Mouse (Mus musculus): ENCODE data around the gene Uba5. TPM values are rescaled to one million over a fixed set of nuclear protein-coding genes. Genes with fewer than 3 reads are reported as not detected.

Gene Uba5
- polyA plus RNA-seq, 1 experiment from 2014 or later: 49.6 TPM

DNA sequence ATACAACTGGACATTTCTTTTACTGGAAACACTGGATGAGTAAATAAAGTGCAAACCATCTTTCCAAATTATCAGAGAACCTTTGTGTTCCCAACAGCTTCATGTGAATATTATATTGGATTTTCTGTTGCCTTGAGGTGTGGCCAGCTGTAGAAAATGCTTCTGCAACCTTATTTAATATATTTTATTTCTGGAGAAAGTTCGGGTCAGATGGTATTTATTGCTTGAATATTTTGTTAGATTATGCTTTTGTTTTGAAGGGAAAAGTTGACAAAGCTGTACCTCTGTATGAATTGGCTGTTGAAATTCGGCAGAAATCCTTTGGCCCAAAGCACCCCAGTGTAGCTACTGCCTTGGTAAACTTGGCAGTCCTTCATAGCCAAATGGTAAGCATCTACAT, 22.6 kb downstream of the Uba5 start, which contains the start of gene Gm28305:
Gene Gm28305, plus strand, starts transcription at position 301 of the 400 bp plus-strand sequence.
- H3K9me3 ChIP-seq: no peaks in the 10 kb centered on the region
- no peaks in the 10 kb centered on the region for H3K27me3 ChIP-seq (ENCODE audit: insufficient read depth, poor library complexity, severe bottlenecking)
- no peak within 1 kb of the TSS for H3K27ac ChIP-seq
- H3K4me1 ChIP-seq: 0 out of 2 replicates have a peak, but pooled peaks cover 6% of the 10 kb centered on the region
- H3K36me3 ChIP-seq: peaks cover 21% of the 10 kb centered on the region
- WGBS: 64% methylated on average over 2 of the region's 2 CpGs
- DNase-seq (ENCODE audit: low spot score): peak; percentile 3
- H3K4me3 ChIP-seq: no peak within 1 kb of the TSS

DNA sequence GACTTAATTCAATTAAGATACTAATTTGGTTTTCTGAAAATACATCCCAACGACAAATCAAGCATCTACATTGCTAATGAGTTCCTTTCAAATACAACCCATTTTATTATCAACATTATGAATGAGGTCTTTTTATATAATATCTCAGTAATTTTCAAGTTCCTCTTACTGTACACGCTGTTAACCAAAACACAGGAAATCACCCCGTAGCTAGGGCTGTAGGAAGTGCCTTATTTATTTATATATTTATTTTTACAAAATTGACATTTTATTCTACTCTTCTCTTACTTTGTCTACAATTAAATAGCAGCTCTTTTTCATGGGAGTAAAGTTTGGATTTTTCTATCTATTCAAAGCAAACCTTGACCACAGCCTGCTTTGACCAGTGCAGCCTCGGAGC, 23.2 kb downstream of the Uba5 start:
- no peak for DNase-seq (ENCODE audit: low spot score)
- H3K9me3 ChIP-seq: no peaks in the 10 kb centered on the region
- 88% methylated on average over 4 of the region's 4 CpGs for WGBS
- H3K4me1 ChIP-seq: 0 out of 2 replicates have a peak, but pooled peaks cover 6% of the 10 kb centered on the region
- no peak overlapping the region for H3K4me3 ChIP-seq
- no peak overlapping the region for H3K27ac ChIP-seq
- H3K36me3 ChIP-seq: peaks cover 21% of the 10 kb centered on the region
- H3K27me3 ChIP-seq (ENCODE audit: insufficient read depth, poor library complexity, severe bottlenecking): no peaks in the 10 kb centered on the region

DNA sequence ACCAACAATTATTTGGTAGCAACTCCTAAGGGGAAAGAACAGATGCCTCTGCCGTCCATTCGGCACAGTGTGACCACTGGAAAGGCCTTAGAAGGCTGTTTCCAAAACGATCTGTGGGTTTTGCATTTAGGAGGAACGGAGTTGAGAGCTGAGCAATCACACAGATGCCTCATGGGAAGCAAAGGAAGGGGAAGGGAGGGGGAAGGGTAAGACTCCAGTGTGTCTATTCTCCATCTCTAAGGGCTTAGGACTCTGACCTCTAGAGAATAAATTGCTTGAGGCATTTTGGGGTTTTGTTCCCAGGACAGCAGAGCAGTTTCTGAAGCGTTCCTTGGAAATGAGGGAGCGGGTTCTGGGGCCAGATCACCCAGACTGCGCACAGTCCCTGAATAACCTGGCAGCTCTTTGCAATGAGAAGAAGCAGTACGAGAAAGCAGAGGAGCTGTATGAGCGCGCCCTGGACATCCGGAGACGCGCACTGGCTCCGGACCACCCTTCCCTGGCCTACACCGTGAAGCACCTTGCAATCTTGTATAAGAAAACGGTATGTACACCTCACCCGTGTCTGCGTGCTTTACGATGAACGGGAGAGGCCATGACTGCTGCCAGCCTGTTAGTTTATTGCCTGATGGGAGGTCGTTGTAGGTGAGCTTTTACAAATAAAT, 23.8 kb downstream of the Uba5 start:
- Histone ChIP-seq H3K27me3 (ENCODE audit: insufficient read depth, poor library complexity, severe bottlenecking) (no peaks in the 10 kb centered on the region), H3K4me3 (no peak overlapping the region), H3K4me1 (0 out of 2 replicates have a peak, but pooled peaks cover 6% of the 10 kb centered on the region), H3K9me3 (no peaks in the 10 kb centered on the region), H3K36me3 (peaks cover 21% of the 10 kb centered on the region), H3K27ac (no peak overlapping the region)
- 91% methylated on average over 21 of the region's 21 CpGs for WGBS
- DNase-seq (ENCODE audit: low spot score): peak; percentile 65

GRCm38 (mm10) chr9:104038266-104038665, 24.7 kb downstream of the Uba5 start:
- 85% methylated on average over 13 of the region's 13 CpGs for WGBS
- Histone ChIP-seq H3K27ac (no peak overlapping the region), H3K9me3 (no peaks in the 10 kb centered on the region)

GRCm38 (mm10) chr9:104035261-104036015, 27.5 kb downstream of the Uba5 start:
- H3K9me3 ChIP-seq: no peaks in the 10 kb centered on the region
- H3K27ac ChIP-seq: no peak overlapping the region
- 49% methylated on average over 24 of the region's 24 CpGs for WGBS
- peak; percentile 87 for DNase-seq (ENCODE audit: low spot score)
- H3K4me3 ChIP-seq: no peak overlapping the region
- peaks cover 32% of the 10 kb centered on the region for H3K36me3 ChIP-seq
- H3K27me3 ChIP-seq (ENCODE audit: insufficient read depth, poor library complexity, severe bottlenecking): no peaks in the 10 kb centered on the region
- 0 out of 2 replicates have a peak, but pooled peaks cover 6% of the 10 kb centered on the region for H3K4me1 ChIP-seq

More at GRCm38 (mm10) chr9:104038266-104038665, 24.7 kb downstream of the Uba5 start:
- H3K36me3 ChIP-seq: peaks cover 23% of the 10 kb centered on the region
- H3K4me1 ChIP-seq: 0 out of 2 replicates have a peak, but pooled peaks cover 6% of the 10 kb centered on the region
- H3K27me3 ChIP-seq (ENCODE audit: insufficient read depth, poor library complexity, severe bottlenecking): no peaks in the 10 kb centered on the region
- DNase-seq (ENCODE audit: low spot score): peak; percentile 33
- no peak overlapping the region for H3K4me3 ChIP-seq

GRCm38 (mm10) chr9:104034718-104035117, 28.2 kb downstream of the Uba5 start:
- Histone ChIP-seq H3K27ac (no peak overlapping the region), H3K36me3 (peaks cover 32% of the 10 kb centered on the region), H3K27me3 (ENCODE audit: insufficient read depth, poor library complexity, severe bottlenecking) (no peaks in the 10 kb centered on the region), H3K9me3 (no peaks in the 10 kb centered on the region), H3K4me1 (0 out of 2 replicates have a peak, but pooled peaks cover 6% of the 10 kb centered on the region), H3K4me3 (no peak overlapping the region)
- 75% methylated on average over 6 of the region's 6 CpGs for WGBS
- DNase-seq (ENCODE audit: low spot score): no peak

DNA sequence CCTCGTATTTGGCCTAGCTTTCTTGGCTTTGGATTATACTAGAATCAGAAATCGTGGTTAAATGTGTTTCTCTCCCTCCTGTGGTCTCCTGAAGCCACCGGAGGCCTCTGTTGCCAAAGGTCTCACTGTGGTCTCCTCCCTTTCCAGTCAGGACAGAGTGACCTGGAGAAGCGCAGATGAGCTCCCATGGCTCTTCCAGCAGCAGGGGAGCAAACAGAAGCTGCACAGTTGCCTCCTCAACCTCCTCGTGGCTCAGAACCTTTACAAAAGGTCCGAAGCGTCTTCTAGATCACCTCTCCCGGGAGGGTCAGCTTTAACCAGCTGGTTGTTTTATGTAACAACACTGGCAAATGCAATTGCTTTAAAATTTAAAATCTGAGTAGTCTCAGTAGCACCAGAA, 28.7 kb downstream of the Uba5 start:
- Histone ChIP-seq H3K27me3 (ENCODE audit: insufficient read depth, poor library complexity, severe bottlenecking) (no peaks in the 10 kb centered on the region), H3K36me3 (peaks cover 29% of the 10 kb centered on the region), H3K4me1 (0 out of 2 replicates have a peak, but pooled peaks cover 6% of the 10 kb centered on the region), H3K4me3 (no peak overlapping the region), H3K27ac (no peak overlapping the region), H3K9me3 (no peaks in the 10 kb centered on the region)
- DNase-seq (ENCODE audit: low spot score): peak; percentile 62
- 82% methylated on average over 8 of the region's 8 CpGs for WGBS

- no peaks in the 10 kb centered on the region for H3K4me1 ChIP-seq
- peaks cover 44% of the 10 kb centered on the region for H3K36me3 ChIP-seq
- no peaks in the 10 kb centered on the region for H3K27me3 ChIP-seq (ENCODE audit: insufficient read depth, poor library complexity, severe bottlenecking)
- DNase-seq (ENCODE audit: low spot score): peak; percentile 54
- H3K4me3 ChIP-seq: no peak overlapping the region
- H3K27ac ChIP-seq: no peak overlapping the region
- H3K9me3 ChIP-seq: no peaks in the 10 kb centered on the region
- WGBS: 88% methylated on average over 11 of the region's 11 CpGs
These were observed 33.1 kb downstream of the Uba5 start for GRCm38 (mm10) chr9:104029861-104030260.

GRCm38 (mm10) chr9:104027186-104027585, 35.7 kb downstream of the Uba5 start:
- H3K4me1 ChIP-seq: no peaks in the 10 kb centered on the region
- H3K27me3 ChIP-seq (ENCODE audit: insufficient read depth, poor library complexity, severe bottlenecking): no peaks in the 10 kb centered on the region
- H3K36me3 ChIP-seq: peaks cover 50% of the 10 kb centered on the region

GRCm38 (mm10) chr9:104021026-104021425, 41.9 kb downstream of the Uba5 start:
- Histone ChIP-seq H3K27me3 (ENCODE audit: insufficient read depth, poor library complexity, severe bottlenecking) (no peaks in the 10 kb centered on the region), H3K36me3 (peaks cover 69% of the 10 kb centered on the region), H3K9me3 (no peaks in the 10 kb centered on the region), H3K27ac (no peak overlapping the region), H3K4me1 (no peaks in the 10 kb centered on the region), H3K4me3 (no peak overlapping the region)
- no peak for DNase-seq (ENCODE audit: low spot score)
- 88% methylated on average over 10 of the region's 10 CpGs for WGBS

More at GRCm38 (mm10) chr9:104027186-104027585, 35.7 kb downstream of the Uba5 start:
- H3K9me3 ChIP-seq: no peaks in the 10 kb centered on the region
- no peak overlapping the region for H3K4me3 ChIP-seq
- peak; percentile 56 for DNase-seq (ENCODE audit: low spot score)
- no peak overlapping the region for H3K27ac ChIP-seq
- WGBS: 93% methylated on average over 8 of the region's 8 CpGs

DNA sequence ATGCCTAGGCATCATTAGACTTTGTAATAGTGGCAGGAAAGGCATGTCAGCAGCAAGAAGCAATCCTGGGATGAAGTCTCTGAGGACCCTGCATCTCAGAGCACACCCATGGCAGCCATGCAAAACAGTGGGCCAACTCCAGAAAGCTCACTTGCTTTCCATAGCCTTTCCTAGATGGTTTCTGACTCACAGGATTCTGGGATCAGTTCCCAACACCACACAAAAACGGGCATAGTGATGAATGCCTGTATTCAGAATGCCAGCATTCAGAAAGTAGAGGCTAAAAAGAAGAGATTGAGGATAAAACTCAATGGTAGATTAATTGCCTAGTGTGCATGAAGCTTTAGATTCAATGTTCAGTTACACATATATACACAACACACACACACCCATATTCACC, 48.4 kb downstream of the Uba5 start:
- no peak overlapping the region for H3K27ac ChIP-seq
- H3K4me3 ChIP-seq: no peak overlapping the region
- DNase-seq (ENCODE audit: low spot score): no peak
- H3K9me3 ChIP-seq: no peaks in the 10 kb centered on the region
- H3K4me1 ChIP-seq: no peaks in the 10 kb centered on the region
- H3K27me3 ChIP-seq (ENCODE audit: insufficient read depth, poor library complexity, severe bottlenecking): no peaks in the 10 kb centered on the region
- 74% methylated on average over 1 of the region's 1 CpGs for WGBS
- peaks cover 60% of the 10 kb centered on the region for H3K36me3 ChIP-seq

- no peaks in the 10 kb centered on the region for H3K27me3 ChIP-seq (ENCODE audit: insufficient read depth, poor library complexity, severe bottlenecking)
- H3K27ac ChIP-seq: peak overlapping the region; percentile 86
- under 1% methylated on average over 37 of the region's 37 CpGs for WGBS
- DNase-seq (ENCODE audit: low spot score): peak; percentile 88
- peaks cover 27% of the 10 kb centered on the region for H3K4me1 ChIP-seq
- H3K4me3 ChIP-seq: peak overlapping the region; percentile 79
- no peaks in the 10 kb centered on the region for H3K9me3 ChIP-seq
- peaks cover 13% of the 10 kb centered on the region for H3K36me3 ChIP-seq
These were observed 60.0 kb downstream of the Uba5 start for GRCm38 (mm10) chr9:104002913-104003330.

All from heart, embryonic 10.5 days (tissue).